Mouse (Mus musculus) CD4-positive helper T cell, adult 2 months (primary cell): Measurements from ENCODE around the gene Fstl4.
"Not testable (repeated sequence)": the region's sequence is repeated elsewhere in the genome, so short reads cannot be mapped to it uniquely, and the experiment has no call there.

Experiments
- DNase-seq: peaks from one replicate; pipeline ENCODE4 v3.0.0-alpha.2; 2012; ENCODE audit warnings: low read depth, missing footprints, low spot score

The Fstl4 gene

DNA sequence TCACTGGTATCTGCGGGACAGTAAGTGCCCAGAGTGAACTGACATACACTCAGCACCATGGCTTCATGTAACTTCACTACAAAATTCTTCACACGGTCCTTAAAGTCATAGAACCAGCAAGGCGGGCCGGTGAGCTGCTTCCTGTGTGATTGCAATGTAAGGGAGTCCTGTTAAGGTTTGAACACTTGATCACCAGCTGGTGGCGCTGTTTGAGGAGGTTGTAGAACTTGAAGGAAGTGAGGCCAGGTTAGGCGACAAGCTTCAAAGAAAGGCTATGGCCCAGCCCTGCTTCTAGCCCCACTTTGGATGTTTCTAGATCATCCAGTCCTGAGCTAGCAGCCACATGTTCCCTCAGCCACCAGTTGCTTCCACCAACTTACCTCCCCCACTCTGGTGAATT is 320.9 kb downstream of the Fstl4 start:
- DNase-seq, result peak; percentile 64

DNA sequence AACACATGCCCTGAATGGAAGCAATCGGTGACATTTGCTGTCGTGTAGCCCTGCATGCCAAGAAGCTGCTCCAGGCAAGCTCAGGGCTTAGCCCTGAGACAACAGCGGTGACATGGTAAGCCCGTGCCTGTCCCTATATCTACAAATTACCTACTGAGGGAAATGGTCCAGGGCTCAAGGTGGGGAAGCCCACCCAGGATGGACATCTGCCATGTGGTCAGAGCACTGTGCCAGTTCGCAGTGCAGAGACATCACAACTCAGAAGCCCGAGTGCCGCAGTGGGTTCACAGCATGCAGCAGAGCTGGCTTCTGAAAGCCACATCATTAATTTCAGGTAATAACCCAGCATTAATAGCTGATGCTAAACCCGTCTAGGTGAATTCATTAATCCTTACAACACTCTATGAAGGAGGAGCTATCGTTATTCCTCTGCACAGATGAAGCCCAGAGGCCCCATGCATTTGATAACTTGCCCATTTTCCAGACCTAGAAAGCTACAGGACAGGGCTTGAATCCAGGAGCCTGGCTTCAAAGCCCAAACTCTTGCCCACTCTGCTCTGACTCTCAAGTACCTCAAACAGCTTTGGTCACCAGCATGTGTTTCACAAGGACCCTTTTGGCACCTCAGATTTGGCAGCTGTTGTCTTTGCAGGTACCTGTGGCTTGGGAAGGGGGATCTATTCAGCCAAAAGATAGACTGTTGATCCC is 321.6 kb downstream of the Fstl4 start:
- no peak for DNase-seq

DNA sequence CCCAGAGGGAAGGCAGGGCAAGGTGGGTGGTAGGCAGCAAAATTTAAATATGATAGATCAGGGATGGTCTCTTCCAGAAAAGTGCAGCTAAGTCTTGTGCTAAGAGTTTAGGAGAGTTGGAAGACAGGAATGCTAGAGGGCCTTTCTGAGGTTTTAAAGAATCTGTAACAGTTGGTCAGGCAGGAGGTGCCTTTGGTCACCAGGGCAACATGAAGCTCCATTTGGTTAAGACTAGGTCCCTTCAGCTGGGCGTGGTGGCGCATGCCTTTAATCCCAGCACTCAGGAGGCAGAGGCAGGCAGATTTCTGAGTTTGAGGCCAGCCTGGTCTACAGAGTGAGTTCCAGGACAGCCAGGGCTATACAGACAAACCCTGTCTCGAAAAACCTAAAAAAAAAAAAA is 323.5 kb downstream of the Fstl4 start:
- DNase-seq, result not testable (repeated sequence)

DNA sequence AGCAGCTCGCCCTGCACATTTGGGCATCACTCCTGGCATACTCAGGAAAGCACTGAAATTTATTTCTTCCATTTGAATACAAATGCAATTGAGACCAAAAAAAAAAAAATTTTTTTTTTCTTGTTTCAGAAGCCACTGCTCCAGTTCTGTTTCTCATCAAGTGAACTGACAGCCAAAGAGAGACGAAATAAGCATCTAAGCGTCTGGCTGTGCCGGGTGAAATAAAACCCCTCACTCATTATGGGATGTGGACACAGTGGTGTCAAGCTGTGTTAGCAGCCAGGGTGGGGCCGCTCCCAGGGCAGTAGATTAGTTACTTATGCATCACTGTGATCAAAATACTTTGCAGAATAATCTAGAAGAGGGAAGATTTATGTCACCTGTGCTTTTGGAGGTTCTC is 327.2 kb downstream of the Fstl4 start:
- no peak for DNase-seq

DNA sequence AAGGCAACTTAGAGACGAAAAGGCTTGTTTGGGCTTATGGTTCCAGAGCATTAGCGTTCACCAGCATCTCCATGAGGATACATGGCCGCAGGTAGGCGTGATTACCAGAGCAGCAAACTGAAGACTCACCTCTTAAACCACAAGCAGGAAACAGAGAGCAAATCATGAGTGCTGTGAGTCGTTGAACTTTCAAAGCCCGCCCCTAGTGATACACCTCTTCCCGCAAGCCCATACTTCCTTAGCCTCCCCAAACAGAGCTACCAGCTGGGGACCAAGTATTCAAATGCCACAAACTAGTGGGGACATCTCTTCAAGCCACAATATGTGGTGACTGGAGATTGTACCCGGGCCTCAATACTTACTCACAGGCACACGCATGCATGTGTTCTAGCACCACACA is 332.4 kb downstream of the Fstl4 start:
- DNase-seq, result peak; percentile 62

DNA sequence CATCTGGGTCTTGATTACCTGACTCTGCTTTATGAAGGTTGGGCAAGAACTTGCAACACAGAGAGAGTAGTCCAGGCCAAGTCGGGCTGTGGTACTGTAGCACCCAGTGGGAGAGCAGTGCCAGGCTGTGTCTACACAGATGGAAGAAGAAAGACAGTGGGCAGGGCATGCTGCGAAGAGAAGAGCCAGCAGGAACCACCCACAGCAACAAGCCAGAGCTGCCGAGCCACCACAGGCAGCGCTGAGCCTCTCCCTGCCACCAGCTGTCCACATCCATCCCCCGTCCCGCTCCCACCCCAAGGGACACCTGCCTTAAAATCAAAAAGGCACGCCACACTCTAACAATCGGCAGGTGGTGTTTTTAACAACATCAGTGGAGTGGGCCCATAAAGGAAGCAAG is 332.9 kb downstream of the Fstl4 start:
- peak; percentile 22 for DNase-seq

DNA sequence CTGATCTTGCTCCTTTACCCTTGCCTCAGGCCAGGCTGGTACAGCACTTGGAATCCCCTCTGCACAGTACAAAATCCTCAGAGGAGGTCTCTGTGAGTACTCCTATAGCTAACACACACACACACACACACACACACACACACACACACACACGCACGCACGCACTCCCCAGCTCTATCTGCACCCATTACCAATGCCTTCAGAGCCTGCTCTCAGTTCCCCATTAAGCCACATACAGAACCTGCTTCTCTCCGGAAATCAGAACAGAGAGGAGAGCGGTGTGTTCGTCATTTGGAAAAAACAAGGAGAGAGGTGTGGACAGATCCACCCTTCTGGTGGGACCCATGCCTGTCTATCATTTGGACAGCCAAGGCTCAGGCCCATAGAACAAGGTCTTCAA is 333.4 kb downstream of the Fstl4 start:
- no peak for DNase-seq

DNA sequence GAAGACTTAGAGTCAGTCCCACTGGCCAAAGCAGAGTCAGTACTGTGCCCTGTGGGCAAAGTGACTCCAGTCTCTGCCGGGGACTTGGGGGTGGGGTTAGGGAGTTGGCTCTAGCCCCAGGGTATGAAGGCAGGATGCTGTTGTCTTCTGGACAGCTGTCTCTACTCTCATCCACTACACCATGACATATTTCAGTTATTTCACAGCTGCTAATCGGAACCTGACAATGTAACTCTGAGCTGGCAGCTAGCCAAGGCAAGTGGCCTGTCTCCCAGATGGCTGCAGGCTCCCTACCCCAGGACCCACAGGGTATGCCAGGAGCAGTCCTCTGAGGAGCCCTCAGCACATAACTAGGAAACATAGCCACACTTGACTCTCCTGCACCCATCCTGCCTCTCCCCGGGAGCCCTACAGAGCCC is 334.4 kb downstream of the Fstl4 start:
- no peak for DNase-seq

DNA sequence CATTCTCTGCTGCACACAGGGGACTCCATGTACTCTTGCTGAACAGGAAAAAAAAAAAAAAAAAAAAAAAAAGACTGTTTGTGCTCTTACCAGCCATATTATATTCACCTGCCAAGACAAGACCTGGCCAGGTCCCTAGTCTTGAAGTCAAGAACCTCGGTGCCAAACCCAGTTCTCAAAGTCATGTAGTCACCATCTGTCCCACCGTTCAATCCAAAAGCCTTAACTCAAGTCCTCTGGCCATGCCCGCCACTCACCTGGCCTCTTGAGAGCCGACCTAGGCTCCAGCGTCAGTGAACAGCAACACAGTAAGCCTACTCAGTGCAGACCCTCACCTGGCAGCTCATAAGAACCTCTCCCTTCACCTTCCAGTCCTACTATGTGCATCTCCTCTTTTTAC is 334.9 kb downstream of the Fstl4 start:
- no peak for DNase-seq

DNA sequence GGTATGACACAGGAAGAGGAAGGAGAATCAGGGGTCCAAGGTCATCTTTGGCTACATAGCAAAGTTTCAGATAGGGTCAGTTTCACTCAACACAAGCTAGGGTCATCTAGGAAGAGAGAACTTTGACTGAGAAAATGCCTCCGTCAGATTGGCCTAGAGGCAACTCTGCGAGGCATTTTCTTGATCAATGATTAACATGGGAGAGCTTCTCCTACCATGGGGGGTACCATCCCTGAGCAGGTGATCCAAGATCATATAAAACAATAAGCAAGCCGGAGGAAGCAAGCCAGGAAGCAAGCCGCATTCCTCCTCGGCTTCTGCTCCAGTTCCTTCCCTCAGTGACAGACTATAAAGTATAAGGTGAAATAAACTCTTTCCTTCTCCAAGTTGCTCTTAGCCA is 337.3 kb downstream of the Fstl4 start:
- DNase-seq, result no peak

DNA sequence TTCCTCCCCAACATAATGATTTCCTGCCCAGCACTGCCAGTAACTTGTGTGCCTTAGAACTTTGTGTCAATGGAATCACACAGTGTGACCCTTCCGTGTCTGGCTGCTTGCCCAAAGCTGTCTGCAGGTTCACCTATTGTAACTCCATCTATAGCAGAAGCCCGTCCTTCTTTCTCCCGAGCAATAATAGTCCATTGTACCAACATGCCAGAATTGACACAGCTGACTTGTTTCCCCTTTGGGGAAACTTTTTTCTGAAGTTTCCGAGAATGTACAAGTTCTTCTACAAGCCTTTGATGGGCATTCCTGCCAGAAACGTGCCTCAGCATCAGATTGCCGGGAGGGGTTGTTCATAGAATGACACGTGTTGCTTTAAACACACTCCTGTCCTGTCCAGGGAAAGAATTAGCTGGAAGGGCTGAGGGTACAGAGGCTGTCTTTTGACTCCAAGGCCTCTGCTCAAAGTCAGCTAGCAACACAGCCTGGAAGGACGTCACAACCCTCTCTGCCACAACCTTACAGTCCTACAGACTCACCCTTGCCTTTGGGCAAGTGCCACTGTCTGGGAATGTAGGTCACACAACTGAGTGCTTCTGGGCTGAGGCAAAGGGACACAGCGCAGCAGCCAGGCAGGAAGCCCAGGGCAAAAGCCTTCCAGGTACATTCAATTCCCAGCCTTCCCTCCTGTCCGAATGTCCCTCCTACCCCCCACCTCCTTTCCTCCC is 339.3 kb downstream of the Fstl4 start:
- DNase-seq, result no peak

DNA sequence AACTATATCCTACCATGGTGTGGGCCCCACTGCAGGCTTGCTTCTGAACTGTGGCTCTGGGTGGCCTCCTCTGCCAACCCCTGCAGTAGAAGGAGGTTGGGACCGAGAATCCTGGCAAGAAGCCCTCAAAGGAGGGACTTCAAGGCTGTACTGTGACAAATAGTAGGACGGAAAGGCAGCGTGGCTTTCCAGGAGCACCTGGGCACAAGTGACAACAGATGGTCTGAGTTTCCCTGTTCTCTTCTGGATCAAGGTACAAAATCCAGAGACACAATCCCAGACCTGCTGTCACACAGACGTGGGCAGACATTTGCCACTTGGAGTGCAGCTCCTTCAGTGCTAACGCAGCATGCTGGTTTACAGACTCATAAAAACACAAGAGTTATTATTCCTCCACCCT is 343.3 kb downstream of the Fstl4 start:
- no peak for DNase-seq

DNA sequence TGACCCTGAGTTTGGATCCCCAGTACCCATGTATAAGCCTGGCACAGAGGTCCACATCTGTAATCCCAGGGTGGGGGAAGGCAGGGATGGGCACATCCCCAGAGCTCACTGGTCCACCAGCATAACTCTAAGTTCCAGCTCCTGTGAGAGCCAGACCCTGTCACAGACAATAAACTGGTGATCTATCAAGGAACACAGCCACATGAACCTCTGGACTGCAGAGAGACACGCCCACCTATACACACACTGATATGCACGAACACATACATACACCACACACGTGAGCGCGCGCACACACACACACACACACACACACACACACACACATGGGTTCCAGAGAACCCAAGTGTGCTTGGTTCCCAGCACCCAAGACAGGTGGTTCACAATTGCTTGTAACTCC is 344.4 kb downstream of the Fstl4 start:
- DNase-seq, result no peak

DNA sequence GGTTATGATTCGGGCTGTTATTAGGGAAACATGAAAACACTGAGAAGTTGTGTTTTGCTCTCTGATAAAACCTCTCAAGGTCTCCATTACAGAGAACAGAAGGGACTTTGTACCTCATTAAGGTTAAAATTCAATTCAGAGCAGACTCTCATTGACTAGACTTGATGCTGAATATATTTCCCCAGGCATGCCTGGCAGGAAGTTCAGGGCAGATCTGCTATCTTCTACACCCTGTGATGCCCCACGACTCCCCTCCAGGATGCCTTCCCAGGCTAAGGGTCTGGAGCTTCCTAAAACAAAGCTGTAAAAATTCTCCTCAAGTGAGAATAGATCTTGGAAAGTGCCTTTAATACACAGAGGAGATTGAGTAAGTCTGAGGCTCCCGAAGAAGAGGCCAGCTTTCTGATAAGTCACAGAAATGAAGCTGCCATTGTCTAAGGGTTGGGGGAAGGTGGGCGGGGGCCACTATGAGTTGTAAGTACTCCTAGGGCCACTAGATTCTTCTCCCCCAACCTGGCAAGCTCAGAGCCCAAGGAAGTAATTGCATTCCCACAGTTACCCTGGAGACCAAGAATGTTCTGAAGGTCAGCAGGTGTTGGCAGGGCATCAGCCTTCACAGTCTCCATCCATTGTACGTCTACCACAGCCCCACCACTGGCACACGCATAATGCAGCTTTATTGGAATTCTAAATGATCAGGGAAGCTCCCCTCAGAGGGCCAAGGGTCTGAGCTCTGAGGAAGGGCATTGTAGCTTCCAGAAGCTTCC is 345.4 kb downstream of the Fstl4 start:
- no peak for DNase-seq

DNA sequence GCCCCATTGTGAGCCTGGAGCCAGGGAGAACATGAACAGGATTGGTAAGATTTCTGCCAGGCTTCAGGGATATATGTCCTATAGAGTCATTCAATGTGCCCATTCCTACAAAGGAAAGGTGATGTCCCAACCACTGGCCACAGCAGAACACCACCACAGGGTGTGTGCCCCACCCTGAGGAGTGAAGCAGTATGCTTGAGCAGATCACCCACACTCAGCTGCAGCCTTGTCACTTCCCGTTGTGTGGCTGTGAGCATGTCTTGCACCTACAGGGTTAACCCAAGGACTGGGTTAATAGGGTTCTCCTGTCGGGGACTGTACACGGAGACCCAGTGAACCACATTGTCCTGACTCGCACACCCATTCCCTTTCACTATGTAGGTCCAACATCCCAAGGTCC is 351.3 kb downstream of the Fstl4 start:
- DNase-seq, result no peak

DNA sequence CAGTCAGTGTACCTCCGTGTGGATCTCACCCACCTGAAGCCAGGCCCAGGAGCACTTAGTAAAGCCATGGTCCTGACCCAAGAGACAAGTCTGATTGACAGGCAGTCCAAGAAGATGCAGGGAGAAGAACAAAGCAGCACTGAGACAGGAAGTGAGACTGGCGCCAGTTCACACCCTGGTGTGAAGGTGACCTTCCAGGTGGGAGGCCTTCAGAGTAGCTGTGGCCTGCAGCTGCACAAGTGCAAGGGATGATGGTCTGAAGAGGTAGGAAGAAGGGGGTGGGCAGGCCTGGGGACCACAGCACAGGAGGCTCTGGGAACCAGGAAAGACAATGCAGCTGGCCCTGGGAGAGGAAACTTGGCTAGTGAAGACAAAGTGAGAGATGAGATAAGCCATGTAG is 351.9 kb downstream of the Fstl4 start:
- DNase-seq, result no peak

DNA sequence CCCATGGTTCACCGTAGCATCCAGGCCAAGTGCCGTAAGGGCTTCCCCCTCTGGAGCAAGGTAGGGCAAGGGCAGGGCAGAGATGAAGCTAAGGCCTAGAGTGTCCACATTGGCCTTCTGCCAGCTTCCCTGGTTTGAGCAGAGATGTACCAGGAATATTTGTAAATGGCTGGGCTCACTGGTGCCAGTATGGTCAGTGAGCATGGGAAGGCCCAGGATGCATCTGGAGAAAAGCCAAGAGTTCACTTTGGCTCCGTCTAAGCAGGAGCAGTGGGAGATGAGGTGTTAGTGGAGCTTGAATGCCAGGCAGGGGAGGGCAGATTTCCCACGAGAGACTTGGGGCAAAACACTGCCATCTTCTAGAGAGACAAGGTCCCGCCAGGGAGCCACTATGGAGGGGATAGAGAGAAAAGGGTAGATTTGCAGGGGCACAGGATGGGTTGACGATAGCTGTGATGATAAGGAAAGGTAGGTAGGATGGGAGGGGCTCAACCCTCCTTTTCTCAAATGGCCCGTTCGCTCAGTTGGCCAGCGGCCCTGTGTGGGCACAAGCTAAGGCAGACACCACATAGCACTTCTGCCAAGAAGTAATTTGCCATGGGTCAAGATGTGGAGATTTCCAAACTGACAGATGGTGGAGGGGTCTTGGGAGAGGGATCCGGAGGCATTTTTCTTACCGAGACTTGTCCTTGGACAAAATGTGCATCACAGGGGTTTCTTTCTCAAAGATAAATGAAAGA is 354.0 kb downstream of the Fstl4 start:
- no peak for DNase-seq

DNA sequence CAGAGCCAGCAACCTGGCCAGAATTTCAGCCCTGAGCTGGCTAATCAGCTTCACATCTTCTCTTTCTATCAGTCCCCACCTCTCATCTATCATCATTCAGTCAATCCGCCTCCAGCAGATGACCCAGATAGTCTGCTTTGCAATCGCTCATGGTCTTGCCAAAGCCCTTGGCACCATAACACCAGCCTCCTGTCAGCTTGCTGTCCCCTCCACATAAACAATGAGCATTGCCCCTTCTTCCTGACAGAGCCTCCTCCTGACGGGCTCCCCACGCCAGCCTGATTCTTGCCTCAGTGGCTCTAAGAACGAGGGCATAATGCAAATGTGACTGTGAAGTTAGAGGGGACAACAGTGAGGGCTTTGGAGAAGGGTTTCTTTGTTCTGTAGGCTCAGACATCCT is 355.5 kb downstream of the Fstl4 start:
- no peak for DNase-seq

DNA sequence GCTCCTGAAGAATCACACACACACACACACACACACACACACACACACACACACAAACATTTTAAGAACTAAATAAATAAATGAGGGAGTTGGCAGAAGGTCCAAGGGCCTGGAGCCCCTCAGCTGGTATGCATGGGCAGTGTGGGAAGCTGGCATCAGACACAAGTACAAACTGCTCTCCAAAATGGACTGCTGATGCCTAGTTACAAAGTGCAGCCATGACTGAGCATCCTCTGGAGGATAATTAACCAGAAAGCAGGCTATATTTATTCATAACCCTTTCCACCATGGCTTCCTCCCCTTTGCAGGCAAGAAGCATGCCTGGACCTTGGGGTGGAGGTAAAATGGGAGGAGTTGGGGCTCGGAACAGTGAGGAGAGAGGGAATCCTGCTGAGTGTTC is 356.8 kb downstream of the Fstl4 start:
- no peak for DNase-seq

DNA sequence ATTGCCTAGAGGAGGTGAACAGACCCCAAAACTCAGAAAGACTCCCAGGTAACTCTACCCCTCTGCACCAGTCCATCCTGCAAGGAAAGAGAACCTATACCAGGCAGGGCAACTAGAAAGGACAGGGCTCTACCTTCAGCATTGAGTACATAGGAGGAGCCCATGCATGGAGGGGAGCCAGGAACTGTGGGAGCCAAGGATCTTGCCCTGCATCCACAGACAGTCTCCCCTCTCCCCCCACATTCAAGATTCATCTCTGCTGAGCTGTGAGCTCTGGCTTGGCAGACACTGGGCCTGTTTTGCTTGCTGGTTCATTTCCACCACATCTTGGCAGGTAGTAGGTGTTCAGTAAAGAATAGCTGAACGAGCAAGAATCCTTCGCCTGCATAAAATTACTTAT is 360.4 kb downstream of the Fstl4 start:
- DNase-seq, result no peak

DNA sequence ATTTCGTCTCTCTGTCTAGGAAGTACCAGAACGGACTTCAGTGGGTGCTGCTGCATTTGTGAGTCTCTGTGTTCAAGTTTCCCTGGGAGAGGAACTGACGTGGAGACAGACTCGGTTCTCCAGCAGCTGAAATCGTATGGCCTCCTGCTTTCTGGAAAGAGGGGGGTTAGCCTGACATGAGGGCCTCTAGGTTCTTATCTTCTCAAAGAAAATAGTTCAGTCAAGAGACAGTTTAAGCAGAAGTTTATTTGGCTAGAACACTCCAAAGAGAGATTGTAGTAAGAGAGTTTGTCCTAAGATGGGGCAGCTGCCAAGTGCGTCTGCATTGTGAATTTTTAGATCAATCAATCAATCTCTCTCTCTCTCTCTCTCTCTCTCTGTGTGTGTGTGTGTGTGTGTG is 362.2 kb downstream of the Fstl4 start:
- no peak for DNase-seq

DNA sequence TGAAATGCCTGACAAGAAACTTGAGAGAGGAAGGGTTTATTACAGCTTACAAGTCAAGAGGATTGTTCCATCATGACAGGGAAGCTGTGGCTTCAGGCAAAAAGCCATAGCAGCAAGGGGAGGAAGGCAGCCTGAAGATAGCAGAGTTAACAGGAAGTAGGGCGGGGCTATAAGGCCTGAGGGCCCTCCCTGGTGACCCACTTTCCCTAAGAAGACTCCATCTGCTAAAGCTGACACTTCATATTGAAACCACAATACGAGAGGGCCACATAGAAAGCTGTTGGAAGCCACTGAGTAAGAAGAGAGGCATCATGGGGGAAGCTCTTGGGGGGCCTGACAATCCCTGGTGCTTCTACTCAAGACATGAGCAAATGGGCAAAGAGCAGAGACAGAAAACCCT is 364.2 kb downstream of the Fstl4 start:
- DNase-seq, result peak; percentile 68
